Mouse (Mus musculus): ENCODE measurements around the gene Peak1. TPM values are rescaled to one million over a fixed set of nuclear protein-coding genes. Genes with fewer than 3 reads are reported as not detected.
"Not testable (repeated sequence)": the region's sequence is repeated elsewhere in the genome, so short reads cannot be mapped to it uniquely, and the experiment has no call there.

The Peak1 gene
- polyA plus RNA-seq, 1 experiment from 2014 or later: 9.0 TPM

DNA sequence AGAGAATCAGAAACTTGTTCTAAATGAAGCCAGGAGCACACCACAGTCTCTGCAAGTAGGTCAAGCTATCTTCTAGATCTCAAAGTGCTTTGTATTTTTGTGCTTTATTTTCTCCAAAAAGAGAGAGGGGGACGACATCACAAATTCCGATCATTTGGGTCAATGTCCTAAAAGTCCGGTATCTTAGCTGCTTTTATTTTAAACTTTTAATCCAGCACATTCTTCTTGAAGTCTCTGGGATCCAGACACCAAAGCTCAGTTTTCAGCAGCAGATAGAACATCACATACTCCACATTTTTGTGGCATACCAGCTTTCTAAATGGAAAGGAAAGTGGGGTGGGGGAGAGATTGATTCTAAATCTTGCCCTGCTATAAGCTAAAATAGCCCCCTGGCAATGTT lies 183.3 kb downstream of the Peak1 start:
- Histone ChIP-seq H3K36me3 (no peaks in the 10 kb centered on the region), H3K9ac (no peak overlapping the region), H3K4me3 (no peak overlapping the region), H3K27me3 (no peaks in the 10 kb centered on the region), H3K4me1 (peaks cover 18% of the 10 kb centered on the region), H3K27ac (peak overlapping the region; percentile 52), H3K9me3 (no peaks in the 10 kb centered on the region), H3K4me2 (no peak overlapping the region)
- 39% methylated on average over 3 of the region's 3 CpGs for WGBS
- ATAC-seq (ENCODE audit: insufficient number of reproducible peaks, insufficient read depth, low FRiP score, low TSS enrichment, low read depth): no peak

DNA sequence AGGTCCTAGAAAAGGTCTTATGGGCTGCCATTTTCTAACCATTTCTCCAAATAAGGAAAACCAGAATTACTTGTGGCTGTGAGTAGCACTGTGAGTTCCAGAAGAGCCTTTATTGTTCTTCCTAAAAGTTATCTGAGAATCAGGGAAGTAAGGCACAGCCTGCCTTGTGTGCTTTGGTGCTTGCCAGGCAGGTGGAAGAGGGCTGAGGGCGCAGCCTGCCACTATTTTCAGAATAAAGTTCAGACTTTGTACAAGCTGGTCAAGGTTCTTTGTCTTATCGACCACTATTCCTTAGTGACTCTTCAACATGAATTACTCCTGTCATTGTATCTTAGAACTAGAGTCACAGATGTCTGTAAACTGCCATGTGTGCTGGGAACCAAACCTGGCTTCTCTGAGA lies 184.6 kb downstream of the Peak1 start:
- Histone ChIP-seq H3K36me3 (no peaks in the 10 kb centered on the region), H3K4me3 (no peak overlapping the region), H3K4me2 (no peak overlapping the region), H3K27me3 (no peaks in the 10 kb centered on the region), H3K4me1 (peaks cover 18% of the 10 kb centered on the region), H3K9me3 (no peaks in the 10 kb centered on the region), H3K9ac (no peak overlapping the region), H3K27ac (no peak overlapping the region)
- ATAC-seq (ENCODE audit: insufficient number of reproducible peaks, insufficient read depth, low FRiP score, low TSS enrichment, low read depth): no peak
- 87% methylated on average over 2 of the region's 2 CpGs for WGBS

DNA sequence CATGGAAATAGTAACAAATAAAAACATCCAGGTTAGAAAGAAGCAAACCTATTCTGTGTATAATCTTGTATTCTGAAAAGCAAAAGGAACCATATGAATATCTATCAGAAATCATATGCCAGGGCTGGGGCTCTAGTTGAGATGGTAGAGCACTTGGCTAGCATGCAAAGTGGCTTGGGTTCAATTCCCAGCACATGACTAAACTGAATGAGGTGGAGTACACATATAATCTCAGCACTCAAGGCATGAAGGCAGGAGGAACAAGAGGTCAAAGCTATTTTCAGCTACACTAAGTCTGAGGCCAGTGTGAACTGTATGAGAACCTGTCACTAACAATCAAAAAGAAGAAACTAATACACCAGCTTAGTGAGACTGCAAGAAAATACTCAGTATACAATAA lies 187.0 kb downstream of the Peak1 start:
- H3K4me2 ChIP-seq: no peak overlapping the region
- no peak overlapping the region for H3K4me3 ChIP-seq
- H3K27me3 ChIP-seq: no peaks in the 10 kb centered on the region
- H3K36me3 ChIP-seq: peaks cover 8% of the 10 kb centered on the region; the same call in 1 of the 2 replicates
- no peaks in the 10 kb centered on the region for H3K9me3 ChIP-seq
- H3K27ac ChIP-seq: no peak overlapping the region
- H3K4me1 ChIP-seq: peaks cover 16% of the 10 kb centered on the region
- ATAC-seq (ENCODE audit: insufficient number of reproducible peaks, insufficient read depth, low FRiP score, low TSS enrichment, low read depth): no peak
- H3K9ac ChIP-seq: no peak overlapping the region

DNA sequence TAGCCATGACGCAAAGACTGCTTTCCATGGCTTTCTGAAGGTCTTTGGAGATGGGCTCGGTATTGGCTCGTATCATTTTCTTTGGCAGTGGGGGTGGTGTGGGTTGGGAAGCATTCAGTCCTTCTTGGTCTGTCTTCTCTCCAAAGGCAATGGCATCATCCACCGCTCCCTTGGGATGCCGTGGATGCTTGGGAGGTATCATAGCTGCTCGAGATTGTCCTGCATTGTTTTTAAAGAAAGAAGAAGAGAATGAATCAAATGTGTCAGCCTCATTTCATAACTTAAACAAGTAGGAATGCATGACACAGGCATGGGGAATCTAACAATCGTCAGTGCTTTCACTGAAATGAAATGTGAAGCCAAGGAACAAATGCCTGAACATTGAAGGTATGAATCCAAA lies 190.2 kb downstream of the Peak1 start:
- peaks cover 8% of the 10 kb centered on the region; the same call in 1 of the 2 replicates for H3K36me3 ChIP-seq
- H3K9ac ChIP-seq: no peak overlapping the region
- no peak overlapping the region for H3K4me3 ChIP-seq
- no peak for ATAC-seq (ENCODE audit: insufficient number of reproducible peaks, insufficient read depth, low FRiP score, low TSS enrichment, low read depth)
- no peaks in the 10 kb centered on the region for H3K9me3 ChIP-seq
- H3K27me3 ChIP-seq: 0 out of 2 replicates have a peak, but pooled peaks cover 4% of the 10 kb centered on the region
- 81% methylated on average over 7 of the region's 7 CpGs for WGBS
- H3K4me1 ChIP-seq: no peaks in the 10 kb centered on the region
- H3K27ac ChIP-seq: no peak overlapping the region
- H3K4me2 ChIP-seq: no peak overlapping the region

DNA sequence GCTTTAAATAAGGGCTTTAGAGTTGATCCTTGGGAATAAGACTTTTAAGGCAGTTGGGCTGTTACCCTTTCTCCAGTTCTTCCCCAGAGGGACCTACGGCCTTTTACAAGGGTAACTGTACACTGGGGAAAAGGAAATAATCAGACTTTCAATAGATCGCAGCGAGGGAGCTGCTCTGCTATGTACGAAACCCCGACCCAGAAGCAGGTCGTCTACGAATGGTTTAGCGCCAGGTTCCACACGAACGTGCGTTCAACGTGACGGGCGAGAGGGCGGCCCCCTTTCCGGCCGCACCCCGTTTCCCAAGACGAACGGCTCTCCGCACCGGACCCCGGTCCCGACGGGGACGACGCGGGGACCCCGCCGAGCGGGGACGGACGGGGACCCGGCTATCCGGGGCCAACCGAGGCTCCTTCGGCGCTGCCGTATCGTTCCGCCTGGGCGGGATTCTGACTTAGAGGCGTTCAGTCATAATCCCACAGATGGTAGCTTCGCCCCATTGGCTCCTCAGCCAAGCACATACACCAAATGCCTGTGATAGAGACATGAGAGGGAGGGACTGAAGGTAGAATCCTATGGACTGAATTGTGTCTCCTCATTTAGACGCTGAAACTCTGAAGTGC lies 194.3 kb downstream of the Peak1 start:
- H3K9ac ChIP-seq, H3K4me1 ChIP-seq, H3K27me3 ChIP-seq, H3K9me3 ChIP-seq, H3K36me3 ChIP-seq, H3K27ac ChIP-seq: not testable (repeated sequence)
- peak overlapping the region; percentile 50 for H3K4me2 ChIP-seq
- H3K4me3 ChIP-seq: peak overlapping the region; percentile 25
- 18% methylated on average over 45 of the region's 45 CpGs for WGBS
- peak; percentile 100 for ATAC-seq (ENCODE audit: insufficient number of reproducible peaks, insufficient read depth, low FRiP score, low TSS enrichment, low read depth)

DNA sequence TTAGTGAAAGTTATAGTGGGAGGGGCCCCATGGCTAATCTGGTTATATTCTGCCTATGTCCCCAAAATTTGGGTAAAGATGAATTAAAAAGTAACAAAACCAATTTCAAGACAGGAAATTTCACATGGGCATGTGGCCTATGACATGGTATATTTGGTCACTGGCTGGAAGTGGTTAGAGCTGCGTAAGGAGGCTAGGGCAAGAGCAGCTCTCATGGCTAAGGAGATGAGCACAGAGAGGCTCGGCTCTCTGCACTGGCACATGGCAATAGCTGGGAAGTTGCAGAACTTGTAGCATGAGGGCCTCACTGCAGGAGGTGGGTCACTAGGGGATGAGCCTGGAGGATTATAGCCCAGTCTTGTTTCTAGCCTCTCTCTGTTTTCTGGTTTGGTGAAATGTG lies 199.0 kb downstream of the Peak1 start:
- Histone ChIP-seq H3K9ac (no peak overlapping the region), H3K4me1 (peaks cover 6% of the 10 kb centered on the region), H3K4me3 (no peak overlapping the region), H3K27me3 (0 out of 2 replicates have a peak, but pooled peaks cover 4% of the 10 kb centered on the region), H3K4me2 (no peak overlapping the region), H3K36me3 (no peaks in the 10 kb centered on the region), H3K27ac (no peak overlapping the region), H3K9me3 (no peaks in the 10 kb centered on the region)
- no peak for ATAC-seq (ENCODE audit: insufficient number of reproducible peaks, insufficient read depth, low FRiP score, low TSS enrichment, low read depth)
- 86% methylated on average over 2 of the region's 2 CpGs for WGBS

DNA sequence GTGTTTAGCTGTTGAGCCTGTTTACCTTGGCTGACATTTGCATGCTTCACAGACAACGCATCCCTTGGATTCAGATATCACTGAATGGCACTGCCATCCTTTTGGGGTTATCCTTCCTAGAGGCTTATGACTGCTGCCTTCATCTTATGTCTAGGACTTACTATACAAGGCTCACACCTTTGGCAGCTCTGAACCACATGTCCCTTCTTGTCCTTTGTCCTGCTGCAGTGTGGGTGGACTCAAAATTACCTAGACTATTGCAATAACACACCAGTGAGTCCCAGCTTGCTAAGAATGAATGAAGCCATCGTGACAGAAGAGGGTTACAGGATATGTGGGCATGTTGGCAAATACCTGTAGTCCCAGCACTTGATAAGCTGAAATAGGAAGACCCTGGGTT lies 199.8 kb downstream of the Peak1 start:
- Histone ChIP-seq H3K4me3 (no peak overlapping the region), H3K27ac (no peak overlapping the region), H3K36me3 (no peaks in the 10 kb centered on the region), H3K4me1 (peaks cover 10% of the 10 kb centered on the region), H3K9me3 (no peaks in the 10 kb centered on the region), H3K4me2 (no peak overlapping the region), H3K9ac (no peak overlapping the region), H3K27me3 (0 out of 2 replicates have a peak, but pooled peaks cover 4% of the 10 kb centered on the region)
- WGBS: 89% methylated on average over 2 of the region's 2 CpGs
- no peak for ATAC-seq (ENCODE audit: insufficient number of reproducible peaks, insufficient read depth, low FRiP score, low TSS enrichment, low read depth)

DNA sequence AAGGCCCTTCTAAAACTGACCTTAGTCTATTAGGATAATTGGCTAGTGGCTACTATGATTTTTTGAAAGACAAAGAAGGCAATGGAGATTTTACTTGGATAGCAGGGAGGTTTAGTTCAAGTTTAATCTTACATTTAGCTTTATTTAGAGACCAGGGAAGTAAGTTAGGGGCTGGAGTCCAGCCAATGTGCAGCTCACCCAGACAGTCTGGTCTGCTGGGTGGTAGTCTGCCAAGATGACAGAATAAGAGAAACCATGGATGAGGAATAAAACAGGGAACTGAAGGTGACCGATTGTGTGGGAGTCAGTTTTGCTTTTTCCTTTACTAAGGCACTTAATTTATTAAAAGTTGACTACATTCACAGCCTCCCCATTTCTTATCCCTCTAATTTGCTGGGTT lies 200.5 kb downstream of the Peak1 start:
- Histone ChIP-seq H3K27ac (no peak overlapping the region), H3K4me3 (no peak overlapping the region), H3K4me1 (peaks cover 10% of the 10 kb centered on the region), H3K27me3 (no peaks in the 10 kb centered on the region), H3K4me2 (no peak overlapping the region), H3K9ac (no peak overlapping the region), H3K36me3 (no peaks in the 10 kb centered on the region), H3K9me3 (no peaks in the 10 kb centered on the region)
- WGBS: 91% methylated on average over 1 of the region's 1 CpGs
- ATAC-seq (ENCODE audit: insufficient number of reproducible peaks, insufficient read depth, low FRiP score, low TSS enrichment, low read depth): no peak

DNA sequence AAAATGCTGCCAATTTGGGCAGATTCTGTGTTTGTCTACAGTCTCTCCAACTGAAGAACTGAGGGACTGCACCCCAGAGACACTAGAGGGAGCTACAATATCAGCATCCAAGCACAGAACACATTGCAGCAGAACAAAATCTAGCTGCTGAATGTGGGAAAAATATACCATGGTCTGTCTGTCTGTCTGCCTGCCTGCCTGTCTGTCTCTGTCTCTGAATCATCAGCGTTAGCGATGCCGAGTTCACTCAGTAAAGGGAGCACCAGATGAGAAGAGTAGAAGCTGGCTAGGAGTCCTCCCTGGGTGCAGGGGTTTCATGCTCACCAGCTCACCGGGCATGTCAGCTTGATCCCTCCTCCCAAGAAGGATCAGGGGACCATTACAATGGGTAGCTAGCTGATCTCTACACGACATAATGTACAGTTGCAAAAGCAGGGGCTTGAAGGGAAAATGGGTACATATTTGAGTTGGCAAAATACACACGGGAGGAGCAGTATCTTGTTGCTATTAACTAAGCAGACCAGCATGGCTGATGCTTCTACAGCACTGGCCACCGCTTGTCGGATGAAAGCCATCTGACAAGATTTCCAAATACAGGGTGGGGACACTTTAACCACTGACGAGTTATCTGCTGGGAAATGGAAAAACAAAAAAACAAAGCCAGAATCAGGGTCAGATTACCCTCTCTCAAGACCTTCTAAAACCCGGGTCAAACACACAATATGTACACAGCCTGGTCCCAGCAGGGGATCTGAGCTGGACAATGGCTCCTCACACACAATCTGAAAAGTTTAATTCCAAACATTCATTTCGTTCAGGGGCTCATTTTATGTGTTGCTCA lies 204.2 kb downstream of the Peak1 start:
- Histone ChIP-seq H3K36me3 (no peaks in the 10 kb centered on the region), H3K4me1 (peaks cover 10% of the 10 kb centered on the region), H3K9ac (peak overlapping the region; percentile 54; the same call in 1 of the 2 replicates), H3K4me3 (no peak overlapping the region), H3K4me2 (peak overlapping the region; percentile 44), H3K27ac (no peak overlapping the region), H3K27me3 (no peaks in the 10 kb centered on the region), H3K9me3 (no peaks in the 10 kb centered on the region)
- WGBS: 25% methylated on average over 11 of the region's 11 CpGs
- no peak for ATAC-seq (ENCODE audit: insufficient number of reproducible peaks, insufficient read depth, low FRiP score, low TSS enrichment, low read depth)

DNA sequence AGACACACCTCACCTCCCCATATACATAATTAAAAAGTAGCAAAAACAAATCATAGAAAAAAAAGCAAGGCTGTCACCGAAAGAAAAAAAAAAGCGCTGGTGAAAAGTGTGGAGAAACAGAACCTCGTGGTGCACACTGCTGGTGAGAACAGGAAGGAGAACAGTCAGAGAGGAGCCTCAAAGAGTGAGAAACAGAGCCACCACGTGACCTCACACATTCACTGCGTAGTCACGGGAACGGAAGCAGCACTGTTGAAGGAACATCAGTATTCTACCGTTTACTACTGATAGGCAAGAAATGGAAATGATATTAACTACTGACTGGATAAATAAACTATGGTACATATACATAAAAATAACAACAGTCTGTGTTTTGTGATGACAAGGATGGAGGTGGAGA lies 209.1 kb downstream of the Peak1 start:
- Histone ChIP-seq H3K27ac (no peak overlapping the region), H3K27me3 (no peaks in the 10 kb centered on the region), H3K4me2 (no peak overlapping the region), H3K4me3 (no peak overlapping the region), H3K9ac (no peak overlapping the region), H3K36me3 (peaks cover 24% of the 10 kb centered on the region), H3K9me3 (no peaks in the 10 kb centered on the region), H3K4me1 (peaks cover 7% of the 10 kb centered on the region; the same call in 1 of the 2 replicates)
- ATAC-seq (ENCODE audit: insufficient number of reproducible peaks, insufficient read depth, low FRiP score, low TSS enrichment, low read depth): no peak
- WGBS: 88% methylated on average over 8 of the region's 8 CpGs

DNA sequence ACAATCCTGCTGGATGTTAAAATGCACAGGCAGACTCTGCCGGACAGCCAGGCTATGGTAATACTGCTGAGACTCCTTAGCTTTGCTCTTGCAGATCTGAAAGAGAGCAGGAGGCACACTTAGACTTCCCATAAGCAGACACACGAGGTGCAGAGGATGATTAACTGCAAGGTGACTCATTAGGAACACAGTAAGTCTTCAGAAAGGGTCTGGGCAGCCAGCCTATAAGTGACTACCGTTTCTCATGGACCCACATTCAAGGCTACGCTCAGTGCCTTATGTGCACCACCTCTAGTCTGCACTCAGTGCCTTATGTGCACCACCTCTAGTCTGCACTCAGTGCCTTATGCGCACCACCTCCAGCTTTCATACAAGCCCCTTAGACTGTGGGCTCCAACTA lies 210.4 kb downstream of the Peak1 start:
- Histone ChIP-seq H3K27me3 (no peaks in the 10 kb centered on the region), H3K36me3 (peaks cover 24% of the 10 kb centered on the region), H3K4me3 (no peak overlapping the region), H3K4me1 (0 out of 2 replicates have a peak, but pooled peaks cover 2% of the 10 kb centered on the region), H3K4me2 (no peak overlapping the region), H3K27ac (no peak overlapping the region), H3K9me3 (no peaks in the 10 kb centered on the region), H3K9ac (no peak overlapping the region)
- ATAC-seq (ENCODE audit: insufficient number of reproducible peaks, insufficient read depth, low FRiP score, low TSS enrichment, low read depth): no peak
- 86% methylated on average over 5 of the region's 5 CpGs for WGBS

DNA sequence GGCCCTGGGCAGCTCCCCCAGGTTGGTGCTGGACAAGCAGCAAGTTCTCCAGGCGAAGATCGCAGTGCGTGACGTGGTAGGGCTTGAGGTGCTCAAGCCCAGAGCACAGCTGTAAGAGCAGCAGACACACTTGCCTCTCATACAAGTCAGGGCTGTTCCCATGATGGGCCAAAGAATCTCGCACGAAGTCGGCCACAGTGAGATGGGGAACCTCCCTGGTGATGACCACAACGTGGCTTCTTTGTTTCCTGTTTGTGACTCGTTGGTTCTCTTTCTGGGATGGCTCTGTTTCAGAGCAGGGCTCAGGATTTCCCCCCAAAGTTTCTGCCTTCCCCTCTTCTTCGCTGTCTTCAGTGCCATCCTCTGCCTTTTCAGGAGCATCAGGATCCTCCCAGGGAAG lies 210.8 kb downstream of the Peak1 start:
- no peak overlapping the region for H3K4me2 ChIP-seq
- H3K9ac ChIP-seq: no peak overlapping the region
- H3K27me3 ChIP-seq: no peaks in the 10 kb centered on the region
- no peak overlapping the region for H3K27ac ChIP-seq
- 87% methylated on average over 10 of the region's 10 CpGs for WGBS
- H3K9me3 ChIP-seq: no peaks in the 10 kb centered on the region
- 0 out of 2 replicates have a peak, but pooled peaks cover 2% of the 10 kb centered on the region for H3K4me1 ChIP-seq
- peaks cover 24% of the 10 kb centered on the region for H3K36me3 ChIP-seq
- H3K4me3 ChIP-seq: no peak overlapping the region
- no peak for ATAC-seq (ENCODE audit: insufficient number of reproducible peaks, insufficient read depth, low FRiP score, low TSS enrichment, low read depth)

Data from embryonic facial prominence, embryonic 13.5 days (tissue).